ENCODE assay signal across 8 mouse cellular contexts in the genomic region with DNA sequence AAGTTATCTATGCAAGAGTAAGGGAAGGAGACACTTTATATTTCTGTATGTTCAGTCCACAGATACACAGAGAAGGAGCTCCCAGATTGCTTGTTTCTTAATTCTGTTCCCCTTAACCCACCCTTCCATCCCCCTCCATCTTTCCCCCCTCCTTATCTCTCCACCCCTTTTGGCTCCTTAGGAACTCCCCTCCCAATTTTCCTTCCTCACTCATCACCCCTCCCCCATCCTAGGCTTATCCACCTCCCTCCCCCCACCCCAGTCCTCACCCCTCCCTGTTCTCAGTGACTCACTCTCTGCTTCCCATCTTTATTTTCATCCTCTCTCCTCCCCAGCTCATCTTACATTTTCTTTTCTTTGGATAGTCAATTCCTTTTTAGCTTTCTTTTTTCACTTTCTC. TPM values are rescaled to one million over a fixed set of nuclear protein-coding genes. Genes with fewer than 3 reads are reported as not detected.
DNase-seq lines count a peak whose midpoint lies in the region; ATAC-seq and TF ChIP-seq lines count a peak whose summit lies in the region.

No protein-coding gene starts in this region.

- no peak for ATAC-seq in hindbrain, embryonic 11.5 days (ENCODE audit: low FRiP score)
- ATAC-seq in hindbrain, postnatal 0 days, result no peak
- ATAC-seq in limb, embryonic 15.5 days (ENCODE audit: insufficient number of reproducible peaks, low FRiP score, low TSS enrichment, low read depth), result peak; percentile 45; the same call in 1 of the 2 replicates

- TF ChIP-seq CTCF in hindbrain, postnatal 0 days (IDR thresholded peaks at IDR 0.05; ENCODE audit: low read depth), result no peak

- no peak overlapping the region for H3K4me3 ChIP-seq in hindbrain, embryonic 11.5 days (ENCODE audit: low read depth, low read length)
- no peak overlapping the region for H3K4me3 ChIP-seq in hindbrain, postnatal 0 days (ENCODE audit: low read length)
- H3K4me3 ChIP-seq in limb, embryonic 15.5 days, result peak overlapping the region; percentile 50

- no peaks in the 10 kb centered on the region for H3K36me3 ChIP-seq in hindbrain, embryonic 11.5 days (ENCODE audit: control insufficient read depth, insufficient read depth, low read length)
- H3K36me3 ChIP-seq in hindbrain, postnatal 0 days (ENCODE audit: insufficient read depth, low read length), result no peaks in the 10 kb centered on the region
- H3K36me3 ChIP-seq in limb, embryonic 15.5 days, result no peaks in the 10 kb centered on the region

- H3K27ac ChIP-seq in hindbrain, embryonic 11.5 days (ENCODE audit: low read depth, low read length), result no peak overlapping the region
- no peak overlapping the region for H3K27ac ChIP-seq in hindbrain, postnatal 0 days
- peak overlapping the region; percentile 88 for H3K27ac ChIP-seq in limb, embryonic 15.5 days

- peak; percentile 35 for DNase-seq in hindbrain, embryonic 11.5 days (ENCODE audit: low spot score)
- DNase-seq in hindbrain, postnatal 0 days (ENCODE audit: low spot score), result no peak
- DNase-seq in adipocyte (ENCODE audit: low spot score), result peak; percentile 91
- peak; percentile 42 for DNase-seq in heart, adult 8-10 months (ENCODE audit: low spot score)
- no peak for DNase-seq in layer of hippocampus, postnatal 14 days (ENCODE audit: low spot score in 2 of 2)
- DNase-seq in adrenal gland, postnatal 14 days, result no peak
- no peak for DNase-seq in adrenal gland, adult 18-20 months (ENCODE audit: low spot score in 2 of 2)

- no peak overlapping the region for H3K9ac ChIP-seq in hindbrain, embryonic 11.5 days (ENCODE audit: low read depth, low read length)
- H3K9ac ChIP-seq in hindbrain, postnatal 0 days (replicated peaks; ENCODE audit: low read length), result no peak overlapping the region
- H3K9ac ChIP-seq in limb, embryonic 15.5 days, result no peak overlapping the region

- no peaks in the 10 kb centered on the region for H3K9me3 ChIP-seq in hindbrain, embryonic 11.5 days (ENCODE audit: control insufficient read depth, low read length)
- H3K9me3 ChIP-seq in hindbrain, postnatal 0 days (ENCODE audit: low read length), result no peaks in the 10 kb centered on the region
- H3K9me3 ChIP-seq in limb, embryonic 15.5 days, result no peaks in the 10 kb centered on the region

- H3K4me2 ChIP-seq in hindbrain, embryonic 11.5 days (replicated peaks; ENCODE audit: low read depth, low read length), result no peak overlapping the region
- H3K4me2 ChIP-seq in hindbrain, postnatal 0 days (ENCODE audit: low read depth, low read length), result no peak overlapping the region
- peak overlapping the region; percentile 43 for H3K4me2 ChIP-seq in limb, embryonic 15.5 days

- H3K4me1 ChIP-seq in hindbrain, embryonic 11.5 days (replicated peaks; ENCODE audit: control insufficient read depth, insufficient read depth, low read length), result no peaks in the 10 kb centered on the region
- H3K4me1 ChIP-seq in hindbrain, postnatal 0 days (ENCODE audit: insufficient read depth, low read length), result no peaks in the 10 kb centered on the region
- H3K4me1 ChIP-seq in limb, embryonic 15.5 days, result 0 out of 2 replicates have a peak, but pooled peaks cover 5% of the 10 kb centered on the region

- no peaks in the 10 kb centered on the region for H3K27me3 ChIP-seq in hindbrain, embryonic 11.5 days (ENCODE audit: control insufficient read depth, insufficient read depth, low read length)
- no peaks in the 10 kb centered on the region for H3K27me3 ChIP-seq in hindbrain, postnatal 0 days (ENCODE audit: insufficient read depth, low read length)
- H3K27me3 ChIP-seq in limb, embryonic 15.5 days, result no peaks in the 10 kb centered on the region

RNA-seq across cellular contexts. Expression of a gene that starts 1.5 kb away (rescaled TPM):
- polyA plus RNA-seq in hindbrain, embryonic 11.5 days (2014; fragmentation: Nextera tagmentation; extraction: Ambion mirVana), result 310 and 317 TPM in 2 replicates
- total RNA-seq in hindbrain, postnatal 0 days (2014; rRNA removed), result 112 and 117 TPM in 2 replicates
- 114 and 120 TPM in 2 replicates for polyA plus RNA-seq in hindbrain, postnatal 0 days (2015; fragmentation: Nextera tagmentation; extraction: Ambion mirVana)
- total RNA-seq in heart, adult 8-10 months (2022), result 100 to 1,000 TPM in 1 of 4 experiments, 10 to 100 TPM in 3; 34.9 to 108 (median 70.2) TPM
- polyA plus RNA-seq in limb, embryonic 15.5 days (2015; fragmentation: Nextera tagmentation; extraction: Ambion mirVana), result 3,320 and 3,762 TPM in 2 replicates
- 10 to 100 TPM; 26.6 to 46.5 TPM for total RNA-seq in layer of hippocampus, postnatal 14 days (2021)
- 603 and 739 TPM in 2 replicates for total RNA-seq in adrenal gland, postnatal 14 days (2021)
- 100 to 1,000 TPM in 1 of 2 experiments, 10 to 100 TPM in 1; 42.6 to 127 TPM for total RNA-seq in adrenal gland, adult 18-20 months (2021)

Comparison
In these comparisons a context has a peak if more than half of its experiments do, and no peak if none do; other contexts are left out.
1. DNase-seq: peak in hindbrain, embryonic 11.5 days (single experiment), adipocyte (single experiment) and heart, adult 8-10 months (single experiment); none in hindbrain, postnatal 0 days (single experiment), layer of hippocampus, postnatal 14 days (0 of 2), adrenal gland, postnatal 14 days (single experiment) and adrenal gland, adult 18-20 months (0 of 2).